Mouse (Mus musculus) midbrain, embryonic 10.5 days (tissue): Measurements from ENCODE around the gene Tmem209. TPM values are rescaled to one million over a fixed set of nuclear protein-coding genes. Genes with fewer than 3 reads are reported as not detected.

Experiments used
- DNase-seq: peaks from one replicate; pipeline ENCODE4 v3.0.0-alpha.2; 2017; ENCODE audit warnings: low spot score
- H3K27ac ChIP-seq: fragments of 300-500 bp; sonication (generic); replicated peaks from 2 replicates; pipeline ENCODE4 v1.5.1; 2016; ENCODE audit warnings: mild to moderate bottlenecking
- H3K27me3 ChIP-seq: fragments of 300-500 bp; sonication (generic); 2 replicates; pipeline ENCODE4 v1.6.1; 2016; ENCODE audit warnings: low read depth, mild to moderate bottlenecking; ENCODE audit not compliant: poor library complexity, severe bottlenecking
- H3K36me3 ChIP-seq: fragments of 300-500 bp; sonication (generic); 2 replicates; pipeline ENCODE4 v1.6.1; 2016; ENCODE audit warnings: mild to moderate bottlenecking, moderate library complexity
- H3K4me1 ChIP-seq: fragments of 300-500 bp; sonication (generic); 2 replicates; pipeline ENCODE4 v1.6.1; 2016
- H3K4me3 ChIP-seq: fragments of 300-500 bp; sonication (generic); 2 replicates; pipeline ENCODE4 v1.5.1; 2016; ENCODE audit warnings: mild to moderate bottlenecking, moderate library complexity
- H3K9me3 ChIP-seq: fragments of 300-500 bp; sonication (generic); replicated peaks from 2 replicates; pipeline ENCODE4 v1.6.1; 2016; ENCODE audit warnings: mild to moderate bottlenecking
- WGBS: fragments of 180-500 bp; shearing (Covaris S2); methylation state at CpG from one replicate; pipeline ENCODE4 v1.1.7; 2016; 5-methylcytosine and 5-hydroxymethylcytosine counted together
- polyA plus RNA-seq: library from polyadenylated mRNA; unstranded; fragments of >200 nt; fragmentation: Nextera tagmentation; extraction: Ambion mirVana; gene quantifications from 2 replicates; pipeline ENCODE4 v1.2.1, GENCODE M21; 2016

The Tmem209 gene
- polyA plus RNA-seq, 1 experiment from 2014 or later = 47.8 TPM

- Histone ChIP-seq H3K27me3 (peaks cover 8% of the 10 kb centered on the region; the same call in 1 of the 2 replicates), H3K9me3 (peaks cover 4% of the 10 kb centered on the region; the same call in 1 of the 2 replicates), H3K4me3 (no peak overlapping the region), H3K36me3 (peaks cover 28% of the 10 kb centered on the region), H3K27ac (peak overlapping the region; percentile 98; the same call in 1 of the 2 replicates), H3K4me1 (peaks cover 45% of the 10 kb centered on the region)
- no peak for DNase-seq
- WGBS = 83% methylated on average over 5 of the region's 5 CpGs
Measured at GRCm38 (mm10) chr6:30458626-30459025, 51.0 kb downstream of the Tmem209 start.

GRCm38 (mm10) chr6:30456991-30457390, 52.6 kb downstream of the Tmem209 start:
- Histone ChIP-seq H3K9me3 (peaks cover 4% of the 10 kb centered on the region; the same call in 1 of the 2 replicates), H3K4me1 (peaks cover 35% of the 10 kb centered on the region), H3K4me3 (no peak overlapping the region), H3K36me3 (peaks cover 44% of the 10 kb centered on the region), H3K27ac (no peak overlapping the region), H3K27me3 (peaks cover under 1% of the 10 kb centered on the region; the same call in 1 of the 2 replicates)
- DNase-seq = no peak
- 94% methylated on average over 7 of the region's 7 CpGs for WGBS

- H3K9me3 ChIP-seq = no peaks in the 10 kb centered on the region
- H3K4me3 ChIP-seq = no peak overlapping the region
- no peaks in the 10 kb centered on the region for H3K4me1 ChIP-seq
- no peak overlapping the region for H3K27ac ChIP-seq
- H3K27me3 ChIP-seq = no peaks in the 10 kb centered on the region
- H3K36me3 ChIP-seq = peaks cover 54% of the 10 kb centered on the region
- DNase-seq = no peak
- 97% methylated on average over 10 of the region's 10 CpGs for WGBS
Measured at GRCm38 (mm10) chr6:30439576-30439975, 70.0 kb downstream of the Tmem209 start.

- Histone ChIP-seq H3K4me3 (no peak overlapping the region), H3K36me3 (peaks cover 39% of the 10 kb centered on the region), H3K27me3 (no peaks in the 10 kb centered on the region), H3K27ac (no peak overlapping the region), H3K4me1 (no peaks in the 10 kb centered on the region), H3K9me3 (no peaks in the 10 kb centered on the region)
- 92% methylated on average over 3 of the region's 3 CpGs for WGBS
- no peak for DNase-seq
Measured at GRCm38 (mm10) chr6:30437054-30437453, 72.5 kb downstream of the Tmem209 start.

GRCm38 (mm10) chr6:30436476-30436875, 73.1 kb downstream of the Tmem209 start:
- Histone ChIP-seq H3K4me1 (no peaks in the 10 kb centered on the region), H3K27ac (no peak overlapping the region), H3K36me3 (peaks cover 37% of the 10 kb centered on the region), H3K27me3 (no peaks in the 10 kb centered on the region), H3K9me3 (no peaks in the 10 kb centered on the region), H3K4me3 (no peak overlapping the region)
- 95% methylated on average over 3 of the region's 3 CpGs for WGBS
- no peak for DNase-seq

DNA sequence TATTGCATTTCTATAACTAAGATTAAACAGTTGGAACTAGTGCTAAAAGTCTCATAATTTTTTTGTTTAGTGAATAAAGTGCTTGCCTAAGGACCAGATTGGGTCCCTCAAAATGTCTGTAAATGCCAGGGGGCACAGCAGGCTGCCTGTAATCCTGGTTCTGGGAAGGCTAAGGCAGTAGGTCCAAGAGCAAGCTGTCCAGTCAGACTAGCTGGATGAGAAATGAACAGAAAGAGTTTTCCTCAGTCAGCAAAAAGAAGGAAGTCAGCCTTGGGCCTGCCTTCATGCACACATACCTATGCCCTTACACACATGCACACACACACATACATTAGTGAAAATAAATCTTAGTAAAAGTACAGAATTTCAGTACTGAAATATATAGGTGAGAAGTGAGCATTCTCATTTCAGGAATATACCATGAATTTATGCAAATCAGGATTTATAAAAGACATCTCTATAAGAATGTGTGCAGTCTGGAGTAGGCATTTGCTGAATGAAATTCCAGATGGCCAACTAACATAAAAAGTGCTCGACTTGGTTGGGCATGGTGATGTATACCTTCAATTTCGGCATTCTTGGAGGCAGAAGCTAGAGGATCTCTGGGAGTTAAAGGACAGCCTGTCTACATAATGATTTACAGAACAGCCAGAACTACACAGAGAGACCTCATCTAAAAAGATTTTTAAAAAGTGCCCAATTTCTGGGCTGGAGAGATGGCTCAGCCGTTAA, 77.0 kb downstream of the Tmem209 start:
- peaks cover 21% of the 10 kb centered on the region for H3K36me3 ChIP-seq
- DNase-seq = no peak
- no peak overlapping the region for H3K27ac ChIP-seq
- no peaks in the 10 kb centered on the region for H3K9me3 ChIP-seq
- no peak overlapping the region for H3K4me3 ChIP-seq
- H3K4me1 ChIP-seq = no peaks in the 10 kb centered on the region
- H3K27me3 ChIP-seq = no peaks in the 10 kb centered on the region
- WGBS = 88% methylated on average over 3 of the region's 3 CpGs

Other genes with a start within 250 kb of the Tmem209 start
- gene Ube2h, start 205.2 kb downstream of the Tmem209 start, polyA plus RNA-seq = 29.0 and 35.1 TPM in 2 replicates
- gene Zc3hc1, start 118.8 kb downstream of the Tmem209 start, polyA plus RNA-seq = 76.3 and 83.7 TPM in 2 replicates
- gene Klhdc10, start 107.9 kb downstream of the Tmem209 start, polyA plus RNA-seq = 27.7 and 28.0 TPM in 2 replicates
- gene Ssmem1, start 66 bp upstream of the Tmem209 start, polyA plus RNA-seq = 0.22 and 0.36 TPM in 2 replicates
- 22.0 and 22.8 TPM in 2 replicates for gene Cpa2, start 31.8 kb upstream of the Tmem209 start, polyA plus RNA-seq
- gene Cpa4, start 58.6 kb upstream of the Tmem209 start, polyA plus RNA-seq = 1.3 and 2.3 TPM in 2 replicates
- 0.30 and 0.74 TPM in 2 replicates for gene Cpa5, start 101.2 kb upstream of the Tmem209 start, polyA plus RNA-seq
- gene Cpa1, start 129.4 kb upstream of the Tmem209 start, polyA plus RNA-seq = 0.19 TPM in 1 of 2 replicates, not detected in the other
- gene Cep41, start 184.0 kb upstream of the Tmem209 start, polyA plus RNA-seq = 19.8 and 24.0 TPM in 2 replicates
- 1,366 and 1,939 TPM in 2 replicates for gene Mest, start 213.8 kb upstream of the Tmem209 start, polyA plus RNA-seq